Mouse (Mus musculus) midbrain, postnatal 0 days (tissue): ENCODE results near the gene Mthfsd. TPM values are rescaled to one million over a fixed set of nuclear protein-coding genes. Genes with fewer than 3 reads are reported as not detected.

Experiments
- ATAC-seq: fragments of 200-750 bp; cut with Nextera tagmentation; 2 replicates; pipeline ENCODE4 v1.8.0; 2017; ENCODE audit warnings: moderate number of reproducible peaks, mild to moderate bottlenecking, moderate TSS enrichment, moderate library complexity; ENCODE audit not compliant: low FRiP score
- DNase-seq: peaks from one replicate; pipeline ENCODE4 v3.0.0-alpha.2; 2015; ENCODE audit warnings: low spot score
- H3K27ac ChIP-seq: fragments of 300-500 bp; sonication (generic); 2 replicates; pipeline ENCODE4 v1.5.1; 2014; ENCODE audit warnings: low read depth, mild to moderate bottlenecking, low read length, mixed read lengths
- H3K27me3 ChIP-seq: fragments of 300-500 bp; sonication (generic); 2 replicates; pipeline ENCODE4 v1.6.1; 2014; ENCODE audit warnings: low read length, control low read depth, mixed read lengths; ENCODE audit not compliant: insufficient read depth
- H3K36me3 ChIP-seq: fragments of 300-500 bp; sonication (generic); 2 replicates; pipeline ENCODE4 v1.6.1; 2014; ENCODE audit warnings: low read length, control low read depth, mixed read lengths; ENCODE audit not compliant: insufficient read depth
- H3K4me1 ChIP-seq: fragments of 300-500 bp; sonication (generic); 2 replicates; pipeline ENCODE4 v1.6.1; 2014; ENCODE audit warnings: mild to moderate bottlenecking, control low read depth, antibody characterized with exemption, low read length, mixed read lengths; ENCODE audit not compliant: insufficient read depth
- H3K4me2 ChIP-seq: fragments of 300-500 bp; sonication (generic); 2 replicates; pipeline ENCODE4 v1.6.1; 2014; ENCODE audit warnings: low read depth, mild to moderate bottlenecking, low read length, mixed read lengths; ENCODE audit not compliant: poor library complexity, severe bottlenecking
- H3K4me3 ChIP-seq: fragments of 300-500 bp; sonication (generic); 2 replicates; pipeline ENCODE4 v1.5.1; 2014; ENCODE audit warnings: low read depth, mild to moderate bottlenecking, low read length, moderate library complexity
- H3K9ac ChIP-seq: fragments of 300-500 bp; sonication (generic); replicated peaks from 2 replicates; pipeline ENCODE4 v1.6.1; 2014; ENCODE audit warnings: mild to moderate bottlenecking, low read length, moderate library complexity, mixed read lengths; ENCODE audit not compliant: poor library complexity, severe bottlenecking
- H3K9me3 ChIP-seq: fragments of 300-500 bp; sonication (generic); 2 replicates; pipeline ENCODE4 v1.6.1; 2016; ENCODE audit warnings: low read length, control low read depth
- CTCF ChIP-seq: IDR thresholded peaks from 2 replicates; pipeline ENCODE4 v1.5.1; 2016; ENCODE audit warnings: antibody characterized with exemption, mild to moderate bottlenecking
- WGBS: fragments of 180-500 bp; shearing (Covaris S2); extraction: QIAGEN DNeasy Blood & Tissue Kit; methylation state at CpG from one replicate; pipeline ENCODE4 v1.1.7; 2014; 5-methylcytosine and 5-hydroxymethylcytosine counted together
- microRNA-seq: library from miRNA; unstranded; fragments of <30 nt; microRNA quantifications from one replicate; pipeline ENCODE4, GENCODE M21; 2016; ENCODE audit warnings: borderline number of aligned reads
- polyA plus RNA-seq: library from polyadenylated mRNA; unstranded; fragments of >200 nt; fragmentation: Nextera tagmentation; extraction: Ambion mirVana; gene quantifications from 2 replicates; pipeline ENCODE4 v1.2.1, GENCODE M21; 2015
- total RNA-seq: library from RNA; depleted of rRNA; stranded (reverse); fragments of >200 nt; gene quantifications from 2 replicates; pipeline ENCODE4 v1.2.3, GENCODE M21; 2014; rRNA removed

Gene Mthfsd
- total and polyA plus RNA-seq, 2 experiments from 2014 or later, result 37.2 to 53.4 TPM

DNA sequence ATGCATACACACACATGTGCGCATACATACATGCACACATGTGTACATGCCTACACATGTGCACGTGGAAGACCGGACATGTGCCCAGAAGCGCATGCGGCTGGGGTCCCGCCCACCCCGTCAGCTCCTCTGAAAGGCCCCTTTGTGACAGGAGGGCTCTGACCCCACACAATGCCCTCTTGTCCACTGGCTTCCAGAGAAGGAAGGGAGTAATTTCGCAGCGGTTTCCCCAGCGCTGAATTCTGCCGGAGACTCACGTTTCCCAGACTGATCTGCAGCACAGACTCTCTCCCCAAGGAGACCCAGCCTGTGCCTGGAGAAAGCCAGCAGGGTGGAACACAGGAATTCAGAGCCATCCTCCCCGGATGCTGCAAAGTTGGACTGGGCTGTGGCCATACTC lies 44.5 kb downstream of the Mthfsd start:
- Histone ChIP-seq H3K27me3 (no peaks in the 10 kb centered on the region; the same call in 1 of the 2 replicates), H3K36me3 (no peaks in the 10 kb centered on the region), H3K4me3 (no peak overlapping the region), H3K27ac (no peak overlapping the region), H3K4me1 (no peaks in the 10 kb centered on the region; the same call in 1 of the 2 replicates), H3K9me3 (no peaks in the 10 kb centered on the region), H3K9ac (0 out of 2 replicates have a peak overlapping the region, but pooled peaks have one; percentile 19), H3K4me2 (no peak overlapping the region)
- ATAC-seq (no peak), DNase-seq (peak; percentile 24)
- WGBS, result 39% methylated on average over 13 of the region's 13 CpGs
- TF ChIP-seq CTCF, result no peak

DNA sequence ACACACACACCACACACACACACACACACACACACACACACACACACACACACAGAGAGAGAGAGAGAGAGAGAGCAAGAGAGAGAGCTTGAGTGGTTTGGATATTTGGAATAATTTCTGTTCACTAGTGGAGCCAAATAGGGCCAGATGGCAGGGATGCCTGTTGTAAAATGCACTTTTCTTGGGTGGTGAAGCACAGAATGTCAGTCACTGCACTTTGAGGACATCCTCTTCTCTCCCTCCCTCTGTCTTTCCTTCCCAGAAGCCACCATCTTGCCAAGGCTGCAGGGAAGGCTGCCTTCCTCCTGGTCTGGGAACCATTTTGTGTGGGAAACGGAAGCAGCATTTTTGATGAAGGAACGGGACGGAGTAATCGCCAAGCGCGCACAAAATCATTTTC lies 45.7 kb downstream of the Mthfsd start:
- Histone ChIP-seq H3K4me1 (no peaks in the 10 kb centered on the region; the same call in 1 of the 2 replicates), H3K27me3 (no peaks in the 10 kb centered on the region), H3K4me3 (no peak overlapping the region), H3K4me2 (no peak overlapping the region), H3K36me3 (no peaks in the 10 kb centered on the region), H3K9ac (no peak overlapping the region), H3K27ac (no peak overlapping the region), H3K9me3 (no peaks in the 10 kb centered on the region)
- ATAC-seq (no peak), DNase-seq (peak; percentile 14)
- no peak for TF ChIP-seq CTCF
- WGBS, result 73% methylated on average over 6 of the region's 6 CpGs

GRCm38 (mm10) chr8:121059098-121059497 lies 49.1 kb downstream of the Mthfsd start:
- Histone ChIP-seq H3K4me1 (no peaks in the 10 kb centered on the region; the same call in 1 of the 2 replicates), H3K36me3 (no peaks in the 10 kb centered on the region), H3K4me3 (no peak overlapping the region), H3K27ac (peak overlapping the region; percentile 26; the same call in 1 of the 2 replicates), H3K27me3 (no peaks in the 10 kb centered on the region), H3K4me2 (no peak overlapping the region), H3K9ac (no peak overlapping the region), H3K9me3 (no peaks in the 10 kb centered on the region)
- peak; percentile 81 for ATAC-seq
- no peak for TF ChIP-seq CTCF
- peak; percentile 82 for DNase-seq
- WGBS, result 36% methylated on average over 7 of the region's 7 CpGs

DNA sequence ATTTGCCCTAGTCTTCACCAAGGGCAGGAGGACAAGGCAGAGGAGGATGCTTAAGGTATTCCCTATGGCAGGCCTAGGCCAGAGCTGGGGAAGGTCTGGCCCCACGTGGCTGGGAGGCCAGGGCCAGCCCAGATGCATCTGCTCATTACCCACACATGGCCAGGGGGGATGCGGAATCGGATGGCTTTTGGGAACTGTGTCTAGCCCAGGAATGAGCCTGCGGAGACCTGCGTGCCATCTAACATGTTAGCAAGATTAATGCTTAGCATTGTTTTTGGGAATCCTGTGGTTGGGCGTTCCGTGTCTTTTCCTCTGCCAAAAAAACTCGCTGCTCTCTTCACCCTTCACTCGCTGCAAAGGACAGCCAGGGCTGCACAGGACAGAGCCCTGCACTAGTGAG lies 50.1 kb downstream of the Mthfsd start:
- WGBS, result 63% methylated on average over 9 of the region's 9 CpGs
- Histone ChIP-seq H3K4me1 (no peaks in the 10 kb centered on the region; the same call in 1 of the 2 replicates), H3K9ac (no peak overlapping the region), H3K27ac (no peak overlapping the region), H3K27me3 (no peaks in the 10 kb centered on the region), H3K4me2 (no peak overlapping the region), H3K9me3 (no peaks in the 10 kb centered on the region), H3K36me3 (no peaks in the 10 kb centered on the region), H3K4me3 (no peak overlapping the region)
- TF ChIP-seq CTCF, result no peak
- DNase-seq, result no peak
- no peak for ATAC-seq

DNA sequence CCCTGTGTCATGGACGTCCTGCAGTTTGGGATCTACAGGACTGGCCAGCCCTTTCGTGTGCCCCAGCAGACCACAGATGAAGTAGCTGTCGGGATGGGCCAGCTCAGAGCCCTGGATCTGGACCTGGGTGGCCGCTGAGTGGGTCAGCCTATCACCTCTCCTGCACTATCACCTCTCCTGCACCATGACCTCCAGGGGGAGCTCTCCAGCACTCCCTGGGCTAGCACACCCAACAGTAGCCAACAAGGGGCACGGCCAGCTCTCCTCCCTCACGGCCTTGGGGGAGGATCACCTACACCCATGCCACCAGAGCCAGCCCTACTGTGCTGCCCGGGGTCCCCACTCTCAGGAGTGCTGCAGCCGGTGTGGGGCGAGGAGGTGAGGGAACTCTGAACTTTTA lies 60.8 kb downstream of the Mthfsd start:
- no peak for DNase-seq
- H3K9me3 ChIP-seq, result no peaks in the 10 kb centered on the region
- no peaks in the 10 kb centered on the region for H3K4me1 ChIP-seq
- no peak overlapping the region for H3K4me3 ChIP-seq
- H3K36me3 ChIP-seq, result no peaks in the 10 kb centered on the region
- no peak; the same call in 1 of the 2 replicates for TF ChIP-seq CTCF
- no peak overlapping the region for H3K9ac ChIP-seq
- H3K4me2 ChIP-seq, result no peak overlapping the region
- 77% methylated on average over 9 of the region's 9 CpGs for WGBS
- H3K27me3 ChIP-seq, result no peaks in the 10 kb centered on the region; the same call in 1 of the 2 replicates
- no peak for ATAC-seq
- no peak overlapping the region for H3K27ac ChIP-seq

DNA sequence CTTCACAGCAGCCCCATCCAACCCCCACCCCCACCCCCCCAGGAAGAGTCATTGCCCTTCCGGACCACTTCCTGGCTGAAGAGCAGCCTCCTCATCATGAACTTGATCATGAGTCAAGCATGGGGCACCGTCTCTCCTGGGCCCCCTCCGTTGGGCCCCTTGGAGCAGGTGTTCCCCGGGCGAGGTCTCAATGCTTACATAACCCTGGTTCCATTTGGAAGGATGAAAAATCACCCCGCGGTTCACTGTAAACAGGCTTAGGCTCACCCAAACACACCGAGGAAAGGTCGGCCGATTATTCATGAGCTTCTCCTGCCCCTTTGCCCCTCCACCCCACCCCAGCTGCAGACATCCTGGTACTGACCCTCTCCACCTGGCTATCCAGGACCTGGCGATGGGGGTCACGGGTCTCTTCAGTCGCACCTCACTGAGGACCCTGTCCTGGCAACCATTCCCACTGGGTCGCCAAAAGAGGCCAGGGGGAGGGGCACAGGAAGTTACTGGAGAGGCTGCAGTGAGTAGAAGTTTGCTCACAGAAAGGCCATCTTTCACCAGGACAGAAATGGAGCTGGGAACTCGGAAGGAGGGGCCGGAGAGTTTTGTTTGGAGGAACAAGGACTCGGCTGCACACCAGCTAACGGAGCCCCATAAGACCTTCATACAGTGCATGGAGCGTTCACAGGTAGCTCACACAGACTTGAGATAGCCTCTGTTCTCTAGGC lies 64.3 kb downstream of the Mthfsd start:
- no peaks in the 10 kb centered on the region for H3K36me3 ChIP-seq
- no peak for ATAC-seq
- no peak overlapping the region for H3K9ac ChIP-seq
- H3K9me3 ChIP-seq, result no peaks in the 10 kb centered on the region
- no peaks in the 10 kb centered on the region for H3K4me1 ChIP-seq
- H3K4me3 ChIP-seq, result no peak overlapping the region
- no peak overlapping the region for H3K27ac ChIP-seq
- H3K27me3 ChIP-seq, result no peaks in the 10 kb centered on the region
- no peak for DNase-seq
- 68% methylated on average over 19 of the region's 19 CpGs for WGBS
- TF ChIP-seq CTCF, result no peak
- H3K4me2 ChIP-seq, result no peak overlapping the region

Small RNAs within 50 kb of the gene (microRNA-seq; reads per million reads assigned to microRNA genes)
- gene Gm27530, result not detected

Other genes starting within 250 kb of the Mthfsd start
- gene Foxf1, start 24.0 kb downstream of the Mthfsd start, total RNA-seq, result 0.71 and 3.5 TPM in 2 replicates
- gene Foxf1, start 24.0 kb downstream of the Mthfsd start, polyA plus RNA-seq, result 1.5 and 1.6 TPM in 2 replicates
- gene Foxc2, start 7.8 kb upstream of the Mthfsd start, total RNA-seq, result 7.6 and 10.9 TPM in 2 replicates
- 2.6 and 2.8 TPM in 2 replicates for gene Foxc2, start 7.8 kb upstream of the Mthfsd start, polyA plus RNA-seq
- gene Foxl1, start 19.5 kb upstream of the Mthfsd start, total RNA-seq, result 0.09 and 0.22 TPM in 2 replicates
- gene Foxl1, start 19.5 kb upstream of the Mthfsd start, polyA plus RNA-seq, result 0.12 and 0.20 TPM in 2 replicates